Mouse (Mus musculus) testis, adult 2 months (tissue): ENCODE measurements around the gene Atp6v1c2.

Experiments used
- CTCF ChIP-seq: fragments of 200-500 bp; IDR thresholded peaks from 2 replicates; pipeline ENCODE4 v1.5.1; 2012; ENCODE audit warnings: low read depth, mild to moderate bottlenecking, inconsistent platforms, low read length, moderate library complexity; ENCODE audit not compliant: control insufficient read depth, insufficient read depth, insufficient replicate concordance
- POLR2A ChIP-seq: fragments of 200-500 bp; IDR thresholded peaks from 2 replicates; pipeline ENCODE4 v1.6.1; 2012; ENCODE audit warnings: low read depth, mild to moderate bottlenecking, inconsistent platforms, low read length, moderate library complexity; ENCODE audit not compliant: control insufficient read depth

DNA sequence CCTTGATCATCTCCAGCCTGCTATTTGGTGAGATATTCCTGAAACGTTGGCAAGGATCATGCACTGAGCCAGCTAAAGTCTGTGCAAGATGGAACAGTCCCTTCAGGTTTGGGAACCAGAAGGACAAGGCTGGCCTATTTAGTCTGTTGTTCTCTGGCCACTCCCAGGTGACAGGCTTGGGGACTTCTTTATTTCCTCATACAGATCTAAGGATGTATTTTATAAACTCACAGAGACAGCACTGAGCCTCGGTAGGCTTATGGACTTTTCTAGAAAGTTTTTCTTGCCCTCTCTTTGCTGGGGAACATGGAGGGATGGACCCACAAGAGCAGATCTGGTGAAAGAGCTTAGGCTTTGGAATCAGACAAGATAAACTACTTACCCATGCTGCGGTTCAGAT, at the start of gene Atp6v1c2:
- TF ChIP-seq CTCF (no peak), POLR2A (no peak)
